Mouse (Mus musculus): ENCODE measurements around the gene Six1. TPM values are rescaled to one million over a fixed set of nuclear protein-coding genes. Genes with fewer than 3 reads are reported as not detected.
A peak's percentile ranks its signal among the peaks of the same experiment; 100 is the strongest.
"Not testable (repeated sequence)": the region's sequence is repeated elsewhere in the genome, so short reads cannot be mapped to it uniquely, and the experiment has no call there.

Six1 gene
- total and polyA plus RNA-seq, 3 experiments, result 0.93 to 4.5 (median 1.6) TPM

GRCm38 (mm10) chr12:73034901-73035895, 18.5 kb downstream of the Six1 start:
- DNase-seq, result no peak

DNA sequence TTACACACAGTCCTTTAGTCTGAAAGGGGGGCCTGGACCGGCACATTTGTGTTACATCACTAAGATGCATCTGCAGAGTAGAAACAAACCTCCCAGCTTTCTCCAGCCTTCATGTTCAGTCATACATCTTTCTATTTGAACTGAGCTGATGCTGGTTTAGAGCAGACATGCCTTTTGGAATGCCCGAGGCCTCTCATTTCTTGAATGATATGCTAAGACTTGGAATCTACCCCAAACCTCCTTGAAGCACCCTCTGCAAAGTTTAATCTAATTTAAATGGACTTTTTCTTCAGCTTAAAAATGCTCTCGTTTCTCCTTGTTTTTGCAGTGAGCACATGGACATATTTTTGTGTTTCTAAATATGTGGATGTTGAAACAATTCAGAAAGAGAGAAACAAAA, 21.0 kb downstream of the Six1 start:
- DNase-seq, result no peak

GRCm38 (mm10) chr12:73031315-73031714, 22.4 kb downstream of the Six1 start:
- no peak for DNase-seq

- peak; percentile 38 for DNase-seq
Observed at GRCm38 (mm10) chr12:73025490-73025889, 28.2 kb downstream of the Six1 start.

GRCm38 (mm10) chr12:73020941-73021340, 32.7 kb downstream of the Six1 start:
- DNase-seq, result peak; percentile 69

DNA sequence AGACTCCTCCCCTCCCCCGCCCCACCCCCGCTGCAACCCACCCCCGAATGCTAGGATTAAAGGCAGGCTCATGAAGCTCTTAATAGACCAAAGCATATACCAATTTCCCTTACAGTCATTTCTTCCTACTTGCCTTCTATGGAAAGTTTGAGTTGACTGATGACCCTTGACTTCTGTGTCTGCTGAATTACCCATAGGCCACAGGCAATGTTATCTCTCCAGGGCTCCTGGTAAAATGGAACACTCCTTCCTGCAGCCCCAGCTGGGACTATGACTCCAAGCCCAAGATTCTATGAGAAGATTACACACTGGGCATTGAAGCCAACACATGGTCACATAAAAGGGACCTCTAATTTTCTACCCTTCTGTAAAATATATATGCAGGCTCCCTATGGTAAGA, 33.3 kb downstream of the Six1 start:
- DNase-seq, result no peak

DNA sequence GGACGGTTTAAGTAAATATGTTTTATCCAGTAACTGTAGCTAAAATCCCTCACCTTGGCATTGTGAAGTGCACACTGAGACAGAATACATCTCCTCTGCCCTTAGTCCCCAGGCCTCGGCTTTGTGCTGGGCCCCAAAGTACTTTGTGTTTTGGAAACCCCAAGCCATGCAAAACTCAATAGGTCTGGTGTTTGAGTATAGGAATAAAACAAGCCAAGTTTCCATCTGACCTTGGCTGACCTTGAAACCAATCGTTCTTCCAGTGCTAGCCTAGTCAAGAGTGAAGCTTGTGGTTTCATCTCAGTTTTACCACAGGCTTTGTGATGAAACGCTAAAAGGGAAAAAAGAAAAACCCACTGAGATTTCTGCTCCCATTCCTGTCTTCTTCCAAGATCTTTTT, 34.8 kb downstream of the Six1 start:
- no peak for DNase-seq

DNA sequence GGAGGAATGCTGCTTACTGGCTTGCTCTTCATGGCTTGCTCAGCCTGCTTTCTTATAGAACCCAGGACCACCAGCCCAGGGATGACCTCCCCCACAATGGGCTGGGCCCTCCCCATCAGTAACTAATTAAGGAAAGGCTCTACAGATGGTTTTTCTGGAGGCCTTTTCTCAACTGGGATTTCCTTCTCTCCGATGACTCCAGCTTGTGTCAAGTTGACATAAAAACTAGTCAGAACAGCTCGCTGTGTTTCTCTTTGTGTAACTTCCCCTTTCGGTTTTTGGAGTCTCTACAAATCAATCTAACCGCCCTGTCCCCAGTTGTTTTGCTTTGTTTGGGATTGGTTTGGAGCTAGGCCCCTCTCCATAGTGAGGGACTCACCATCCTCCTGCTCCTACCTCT, 37.5 kb downstream of the Six1 start:
- DNase-seq, result no peak

DNA sequence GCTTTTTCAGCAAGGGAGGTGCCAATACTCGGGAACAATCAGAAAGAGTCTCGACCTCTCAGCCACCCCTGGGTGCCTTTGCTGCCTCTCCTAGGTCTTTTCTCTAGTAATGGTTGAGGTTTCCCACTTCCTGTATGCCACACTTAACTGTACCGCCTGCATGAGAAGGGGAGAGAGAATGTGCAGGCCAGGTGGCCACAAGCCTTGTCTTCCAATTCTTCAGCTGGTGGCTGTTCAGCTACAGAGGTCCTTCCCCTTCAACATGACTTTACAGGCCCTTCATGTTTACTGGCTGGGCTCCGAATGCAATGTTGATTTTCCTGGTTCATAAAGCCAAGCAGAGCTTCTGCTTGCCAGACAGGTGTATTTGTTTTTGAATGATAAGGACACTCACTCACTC, 39.4 kb downstream of the Six1 start:
- no peak for DNase-seq

- DNase-seq, result no peak
Observed at GRCm38 (mm10) chr12:73012824-73013223, 40.9 kb downstream of the Six1 start.

DNA sequence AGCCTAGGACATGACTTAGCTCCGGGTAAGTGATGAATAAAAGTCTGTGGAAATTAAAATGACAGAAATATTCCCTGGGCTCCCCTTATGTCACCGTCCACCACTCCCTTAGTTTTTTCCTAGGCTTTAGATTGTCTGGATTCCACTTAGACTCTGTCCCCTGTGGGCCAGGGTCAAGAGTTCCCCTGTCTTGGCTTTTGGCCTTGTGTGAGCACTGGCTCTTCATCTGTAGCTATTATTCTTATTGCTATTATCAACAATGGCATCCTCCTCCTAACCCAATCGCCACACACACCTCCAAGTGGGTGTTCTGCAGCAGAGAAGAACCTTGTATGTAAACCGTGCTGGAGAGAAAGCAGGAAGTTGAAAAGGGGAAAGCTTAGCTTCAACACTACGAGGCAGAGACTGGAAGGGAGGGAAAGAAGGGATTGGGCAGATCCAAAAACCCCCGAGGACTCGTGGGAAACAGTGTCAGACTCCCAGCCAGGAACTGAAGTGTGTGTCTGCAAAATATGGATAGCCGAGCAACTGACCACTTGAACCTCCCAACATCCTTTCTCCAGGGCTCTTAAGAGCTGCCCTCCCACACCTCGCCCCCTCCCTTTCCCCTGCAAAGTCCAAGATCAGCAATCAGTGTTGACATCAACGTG, 41.4 kb downstream of the Six1 start:
- DNase-seq, result no peak

DNA sequence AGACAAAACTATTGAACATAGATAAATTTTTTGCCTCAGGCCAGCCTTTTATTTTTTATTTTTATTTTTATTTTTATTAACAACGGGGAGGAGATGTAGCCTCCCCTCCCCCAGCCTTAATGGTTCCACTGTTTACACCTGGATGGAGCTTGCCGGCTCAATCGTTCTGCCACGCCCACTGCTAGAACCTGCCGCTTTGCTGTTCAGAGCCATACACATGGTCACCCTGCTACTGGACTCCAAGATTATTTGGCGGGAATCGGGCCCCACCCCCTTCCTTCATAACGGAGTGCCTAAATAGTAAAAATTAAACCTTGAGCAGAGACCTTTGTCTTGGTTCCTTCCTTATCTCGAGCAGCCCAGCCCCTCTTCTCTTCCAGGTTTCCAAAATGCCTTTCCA, 50.8 kb downstream of the Six1 start:
- not testable (repeated sequence) for DNase-seq

GRCm38 (mm10) chr12:73002281-73002680, 51.4 kb downstream of the Six1 start:
- peak; percentile 76 for DNase-seq

- DNase-seq, result no peak
Observed at GRCm38 (mm10) chr12:72998105-72999001, 55.3 kb downstream of the Six1 start.

DNA sequence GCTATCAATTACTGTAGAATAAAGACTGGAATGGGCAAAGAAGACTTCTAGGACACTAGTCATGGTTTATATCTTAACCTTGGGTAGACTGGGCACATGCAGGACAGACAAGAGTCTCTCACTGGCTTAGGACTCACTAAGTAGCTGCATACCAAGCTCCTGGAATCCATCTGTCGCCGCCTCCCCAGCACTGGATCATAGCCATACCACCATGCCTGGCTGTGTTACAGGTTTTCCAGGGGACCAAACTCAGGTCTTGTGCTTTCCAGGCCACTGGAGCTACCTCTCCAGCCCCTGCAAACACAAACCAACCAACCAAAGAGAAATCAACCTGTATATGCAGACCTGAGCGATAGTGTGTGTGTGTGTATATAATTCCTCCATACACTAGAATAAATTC, 57.0 kb downstream of the Six1 start:
- DNase-seq, result no peak

Other genes with a start within 250 kb of the Six1 start
- gene Six6, start 114.0 kb downstream of the Six1 start, total RNA-seq (2021), result not detected
- gene Six6, start 114.0 kb downstream of the Six1 start, polyA plus RNA-seq (2012; rRNA removed), result not detected in 2 replicates
- gene 4930447C04Rik, start 113.1 kb downstream of the Six1 start, total RNA-seq (2021), result under 1 TPM; 0.52 to 0.58 TPM
- not detected in 2 replicates for gene 4930447C04Rik, start 113.1 kb downstream of the Six1 start, polyA plus RNA-seq (2012; rRNA removed)
- 1 to 10 TPM in 1 of 2 experiments, under 1 TPM in 1; 0.55 to 1.2 TPM for gene Six4, start 59.6 kb upstream of the Six1 start, total RNA-seq (2021)
- 0.13 and 0.20 TPM in 2 replicates for gene Six4, start 59.6 kb upstream of the Six1 start, polyA plus RNA-seq (2012; rRNA removed)
- 10 to 100 TPM; 15.0 to 23.4 TPM for gene Mnat1, start 69.8 kb upstream of the Six1 start, total RNA-seq (2021)
- gene Mnat1, start 69.8 kb upstream of the Six1 start, polyA plus RNA-seq (2012; rRNA removed), result 1.4 and 1.9 TPM in 2 replicates
- gene Trmt5, start 232.8 kb upstream of the Six1 start, total RNA-seq (2021), result 10 to 100 TPM; 12.0 to 15.4 TPM
- 1.6 and 1.8 TPM in 2 replicates for gene Trmt5, start 232.8 kb upstream of the Six1 start, polyA plus RNA-seq (2012; rRNA removed)
- 1 to 10 TPM; 5.9 to 8.5 TPM for gene Slc38a6, start 232.9 kb upstream of the Six1 start, total RNA-seq (2021)
- 8.3 and 8.9 TPM in 2 replicates for gene Slc38a6, start 232.9 kb upstream of the Six1 start, polyA plus RNA-seq (2012; rRNA removed)